Mouse (Mus musculus) stomach, postnatal 0 days (tissue): Measurements from ENCODE around the gene Exoc5.

Experiments
- CTCF ChIP-seq: IDR thresholded peaks from 2 replicates; pipeline ENCODE4 v1.5.1; 2016; ENCODE audit warnings: antibody characterized with exemption, low read depth, mild to moderate bottlenecking, moderate library complexity
- EP300 ChIP-seq: optimal IDR thresholded peaks from 2 replicates; pipeline ENCODE3; 2016; ENCODE audit warnings: antibody characterized with exemption

DNA sequence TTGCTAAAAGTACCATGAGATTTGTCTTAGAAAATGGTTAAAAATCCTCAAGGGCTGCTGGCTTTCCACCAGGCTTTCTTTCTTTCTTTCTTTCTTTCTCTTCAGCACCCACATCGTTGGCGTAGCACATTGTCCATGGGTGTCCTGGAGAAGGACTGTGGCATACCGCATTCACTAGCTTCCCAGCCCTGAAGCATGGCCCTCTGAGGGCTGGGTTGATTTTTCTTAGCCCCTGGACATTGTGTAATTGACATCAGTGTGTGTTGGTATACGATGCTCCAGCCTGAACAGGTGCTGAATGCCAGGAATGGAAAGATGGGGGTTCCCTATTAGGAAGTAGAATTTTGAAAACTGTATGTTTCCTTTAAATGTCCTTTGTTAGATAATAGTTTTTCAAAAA is 24.8 kb upstream of the Exoc5 start:
- no peak for TF ChIP-seq CTCF
- no peak for TF ChIP-seq EP300
